Mouse (Mus musculus): ENCODE results near the gene Ppp4c. TPM values are rescaled to one million over a fixed set of nuclear protein-coding genes. Genes with fewer than 3 reads are reported as not detected.

Ppp4c gene
- polyA plus RNA-seq, 1 experiment from 2014 or later = 155 TPM

DNA sequence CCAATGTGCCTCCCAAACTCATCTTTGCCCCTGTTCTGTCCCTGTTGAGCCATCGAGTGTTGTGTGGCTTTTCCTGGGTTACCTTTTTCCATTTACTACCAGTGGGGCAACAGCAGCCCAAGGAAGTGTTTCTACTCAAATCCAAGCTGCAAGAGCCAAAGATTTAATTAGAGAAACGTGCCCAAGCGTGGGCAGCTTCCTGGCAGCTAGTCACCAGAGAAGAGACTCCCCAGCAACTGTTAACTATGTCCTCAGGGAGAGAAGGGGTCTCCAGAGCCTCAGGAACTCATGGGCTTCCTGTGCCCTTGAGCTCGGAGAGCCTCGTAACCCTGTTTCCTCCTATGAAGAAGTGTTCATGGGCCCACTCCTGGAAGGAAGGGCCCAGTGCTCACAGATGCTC, 51.3 kb downstream of the Ppp4c start:
- Histone ChIP-seq H3K4me2 (ENCODE audit: low read length) (no peak overlapping the region), H3K9ac (ENCODE audit: low read depth, low read length) (no peak overlapping the region), H3K27me3 (ENCODE audit: control insufficient read depth, insufficient read depth, low read depth, low read length) (no peaks in the 10 kb centered on the region), H3K36me3 (ENCODE audit: control insufficient read depth, insufficient read depth, low read length) (no peaks in the 10 kb centered on the region), H3K9me3 (replicated peaks; ENCODE audit: control insufficient read depth, low read length, poor library complexity, severe bottlenecking) (no peaks in the 10 kb centered on the region), H3K4me3 (ENCODE audit: low read depth, low read length) (no peak overlapping the region), H3K27ac (ENCODE audit: low read length) (no peak overlapping the region), H3K4me1 (ENCODE audit: control insufficient read depth, insufficient read depth, low read length) (no peaks in the 10 kb centered on the region)
- WGBS = 86% methylated on average over 5 of the region's 5 CpGs
- ATAC-seq = no peak

DNA sequence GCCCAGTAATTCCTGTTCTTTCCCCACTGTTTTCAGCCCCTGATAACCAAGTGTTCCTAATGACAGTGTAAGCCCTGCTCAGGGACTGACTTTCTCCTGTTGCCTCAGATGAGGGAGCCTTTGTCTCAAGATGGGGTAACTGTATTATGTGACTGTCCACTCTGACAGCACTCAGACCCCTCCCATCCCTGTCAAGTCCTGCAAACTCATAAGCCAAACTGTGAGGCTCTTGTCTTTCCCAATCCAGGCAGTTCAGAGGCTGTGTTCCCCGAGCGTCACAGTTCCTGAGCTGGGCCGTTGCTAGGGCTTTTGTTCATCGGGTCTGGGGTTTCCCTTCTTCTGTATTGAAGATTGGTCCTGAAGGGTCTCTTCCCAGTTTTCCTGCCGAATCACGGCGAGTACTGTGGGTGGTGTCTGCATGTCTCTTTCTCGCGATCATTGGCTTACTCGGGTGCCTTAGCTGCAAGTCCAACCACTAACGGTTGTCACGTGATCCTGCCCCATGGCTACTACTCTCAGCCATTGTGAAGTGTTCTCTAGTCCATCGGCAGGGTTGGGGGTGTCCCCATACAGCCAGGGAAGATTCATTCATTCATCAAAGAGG, 52.1 kb downstream of the Ppp4c start:
- no peaks in the 10 kb centered on the region for H3K36me3 ChIP-seq (ENCODE audit: control insufficient read depth, insufficient read depth, low read length)
- H3K4me2 ChIP-seq (ENCODE audit: low read length) = no peak overlapping the region
- H3K27me3 ChIP-seq (ENCODE audit: control insufficient read depth, insufficient read depth, low read depth, low read length) = no peaks in the 10 kb centered on the region
- H3K4me3 ChIP-seq (ENCODE audit: low read depth, low read length) = no peak overlapping the region
- H3K9ac ChIP-seq (ENCODE audit: low read depth, low read length) = no peak overlapping the region
- WGBS = 66% methylated on average over 13 of the region's 13 CpGs
- H3K27ac ChIP-seq (ENCODE audit: low read length) = no peak overlapping the region
- no peak for ATAC-seq
- H3K4me1 ChIP-seq (ENCODE audit: control insufficient read depth, insufficient read depth, low read length) = no peaks in the 10 kb centered on the region
- no peaks in the 10 kb centered on the region for H3K9me3 ChIP-seq (replicated peaks; ENCODE audit: control insufficient read depth, low read length, poor library complexity, severe bottlenecking)

DNA sequence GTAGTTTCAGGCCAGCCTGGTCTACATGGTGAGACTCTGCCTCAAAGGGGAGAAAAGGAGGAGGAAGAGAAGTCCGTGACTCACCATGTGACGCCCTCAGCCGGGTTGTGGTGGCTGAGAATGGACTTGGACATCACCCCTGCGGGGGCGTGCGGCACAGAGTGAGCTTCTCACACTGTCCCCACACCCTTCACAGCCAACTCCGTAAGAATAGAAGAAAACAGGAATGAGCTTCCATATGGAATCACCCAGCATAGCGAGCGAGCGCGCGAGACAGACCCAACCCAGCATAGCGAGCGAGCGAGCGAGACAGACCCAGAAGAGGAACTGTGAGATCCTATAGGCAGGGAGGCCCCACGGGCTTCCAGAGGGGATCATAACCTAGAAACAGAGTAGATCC, 52.7 kb downstream of the Ppp4c start:
- WGBS = 83% methylated on average over 17 of the region's 17 CpGs
- ATAC-seq = no peak
- no peak overlapping the region for H3K4me3 ChIP-seq (ENCODE audit: low read depth, low read length)
- no peaks in the 10 kb centered on the region for H3K27me3 ChIP-seq (ENCODE audit: control insufficient read depth, insufficient read depth, low read depth, low read length)
- H3K9ac ChIP-seq (ENCODE audit: low read depth, low read length) = no peak overlapping the region
- H3K27ac ChIP-seq (ENCODE audit: low read length) = no peak overlapping the region
- H3K4me1 ChIP-seq (ENCODE audit: control insufficient read depth, insufficient read depth, low read length) = no peaks in the 10 kb centered on the region
- no peaks in the 10 kb centered on the region for H3K9me3 ChIP-seq (replicated peaks; ENCODE audit: control insufficient read depth, low read length, poor library complexity, severe bottlenecking)
- no peak overlapping the region for H3K4me2 ChIP-seq (ENCODE audit: low read length)
- H3K36me3 ChIP-seq (ENCODE audit: control insufficient read depth, insufficient read depth, low read length) = no peaks in the 10 kb centered on the region

DNA sequence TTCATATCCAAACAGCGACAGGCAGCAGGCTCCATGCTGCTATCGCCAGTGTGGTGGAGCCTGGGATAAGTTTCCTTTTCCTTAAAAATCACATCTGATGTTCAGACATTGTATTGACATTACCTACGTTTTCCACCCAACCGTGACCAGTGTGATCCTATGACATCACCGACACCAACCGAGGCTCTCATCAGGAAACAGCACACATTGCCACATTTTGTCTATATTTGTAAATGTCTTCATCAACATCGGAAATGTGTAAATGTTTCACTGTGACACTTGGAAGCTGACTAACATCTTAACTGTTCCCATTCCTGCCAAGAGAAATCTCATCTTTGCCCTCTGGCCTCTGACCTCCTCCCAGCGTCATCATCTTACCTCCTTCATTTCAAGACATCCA, 56.2 kb downstream of the Ppp4c start:
- no peaks in the 10 kb centered on the region for H3K27me3 ChIP-seq (ENCODE audit: control insufficient read depth, insufficient read depth, low read depth, low read length)
- no peak overlapping the region for H3K27ac ChIP-seq (ENCODE audit: low read length)
- no peaks in the 10 kb centered on the region for H3K4me1 ChIP-seq (ENCODE audit: control insufficient read depth, insufficient read depth, low read length)
- H3K4me2 ChIP-seq (ENCODE audit: low read length) = no peak overlapping the region
- no peak overlapping the region for H3K4me3 ChIP-seq (ENCODE audit: low read depth, low read length)
- no peak for ATAC-seq
- no peaks in the 10 kb centered on the region for H3K36me3 ChIP-seq (ENCODE audit: control insufficient read depth, insufficient read depth, low read length)
- H3K9me3 ChIP-seq (replicated peaks; ENCODE audit: control insufficient read depth, low read length, poor library complexity, severe bottlenecking) = no peaks in the 10 kb centered on the region
- WGBS = 82% methylated on average over 8 of the region's 8 CpGs
- H3K9ac ChIP-seq (ENCODE audit: low read depth, low read length) = no peak overlapping the region

Other genes with a start within 250 kb of the Ppp4c start
- 177 and 184 TPM in 2 replicates for gene Eif3c, start 226.1 kb downstream of the Ppp4c start, polyA plus RNA-seq (2015; fragmentation: Nextera tagmentation; extraction: Ambion mirVana)
- 0.31 TPM in 2 replicates for gene Apobr, start 207.6 kb downstream of the Ppp4c start, polyA plus RNA-seq (2015; fragmentation: Nextera tagmentation; extraction: Ambion mirVana)
- 36.4 and 37.7 TPM in 2 replicates for gene Cln3, start 206.7 kb downstream of the Ppp4c start, polyA plus RNA-seq (2015; fragmentation: Nextera tagmentation; extraction: Ambion mirVana)
- not detected in 2 replicates for gene Il27, start 197.6 kb downstream of the Ppp4c start, polyA plus RNA-seq (2015; fragmentation: Nextera tagmentation; extraction: Ambion mirVana)
- 6.1 and 9.5 TPM in 2 replicates for gene Nupr1, start 161.6 kb downstream of the Ppp4c start, polyA plus RNA-seq (2015; fragmentation: Nextera tagmentation; extraction: Ambion mirVana)
- gene Sgf29, start 143.2 kb downstream of the Ppp4c start, polyA plus RNA-seq (2015; fragmentation: Nextera tagmentation; extraction: Ambion mirVana) = 50.1 and 56.9 TPM in 2 replicates
- 7.6 and 8.5 TPM in 2 replicates for gene Sult1a1, start 116.1 kb downstream of the Ppp4c start, polyA plus RNA-seq (2015; fragmentation: Nextera tagmentation; extraction: Ambion mirVana)
- 113 and 120 TPM in 2 replicates for gene Bola2, start 97.1 kb downstream of the Ppp4c start, polyA plus RNA-seq (2015; fragmentation: Nextera tagmentation; extraction: Ambion mirVana)
- 16.8 and 17.3 TPM in 2 replicates for gene Slx1b, start 96.7 kb downstream of the Ppp4c start, polyA plus RNA-seq (2015; fragmentation: Nextera tagmentation; extraction: Ambion mirVana)
- 114 and 122 TPM in 2 replicates for gene Coro1a, start 84.7 kb downstream of the Ppp4c start, polyA plus RNA-seq (2015; fragmentation: Nextera tagmentation; extraction: Ambion mirVana)
- 111 and 112 TPM in 2 replicates for gene Mapk3, start 32.9 kb downstream of the Ppp4c start, polyA plus RNA-seq (2015; fragmentation: Nextera tagmentation; extraction: Ambion mirVana)
- 0.95 and 1.5 TPM in 2 replicates for gene Gdpd3, start 26.2 kb downstream of the Ppp4c start, polyA plus RNA-seq (2015; fragmentation: Nextera tagmentation; extraction: Ambion mirVana)
- 162 and 191 TPM in 2 replicates for gene Ypel3, start 15.5 kb downstream of the Ppp4c start, polyA plus RNA-seq (2015; fragmentation: Nextera tagmentation; extraction: Ambion mirVana)
- gene Tbx6, start 11.0 kb downstream of the Ppp4c start, polyA plus RNA-seq (2015; fragmentation: Nextera tagmentation; extraction: Ambion mirVana) = 0.51 and 0.64 TPM in 2 replicates
- gene Fam57b, start 5.2 kb upstream of the Ppp4c start, polyA plus RNA-seq (2015; fragmentation: Nextera tagmentation; extraction: Ambion mirVana) = 55.0 and 61.1 TPM in 2 replicates
- not detected in 2 replicates for gene 4930451I11Rik, start 39.1 kb upstream of the Ppp4c start, polyA plus RNA-seq (2015; fragmentation: Nextera tagmentation; extraction: Ambion mirVana)
- 24.2 and 35.8 TPM in 2 replicates for gene Doc2a, start 54.9 kb upstream of the Ppp4c start, polyA plus RNA-seq (2015; fragmentation: Nextera tagmentation; extraction: Ambion mirVana)
- 19.8 and 20.0 TPM in 2 replicates for gene Hirip3, start 69.5 kb upstream of the Ppp4c start, polyA plus RNA-seq (2015; fragmentation: Nextera tagmentation; extraction: Ambion mirVana)
- 94.6 and 98.3 TPM in 2 replicates for gene Ino80e, start 69.9 kb upstream of the Ppp4c start, polyA plus RNA-seq (2015; fragmentation: Nextera tagmentation; extraction: Ambion mirVana)
- gene Taok2, start 92.2 kb upstream of the Ppp4c start, polyA plus RNA-seq (2015; fragmentation: Nextera tagmentation; extraction: Ambion mirVana) = 64.8 and 66.7 TPM in 2 replicates
- 33.2 and 34.0 TPM in 2 replicates for gene Tmem219, start 130.4 kb upstream of the Ppp4c start, polyA plus RNA-seq (2015; fragmentation: Nextera tagmentation; extraction: Ambion mirVana)
- 135 and 140 TPM in 2 replicates for gene Kctd13, start 136.4 kb upstream of the Ppp4c start, polyA plus RNA-seq (2015; fragmentation: Nextera tagmentation; extraction: Ambion mirVana)
- 10.4 TPM in 2 replicates for gene Asphd1, start 157.1 kb upstream of the Ppp4c start, polyA plus RNA-seq (2015; fragmentation: Nextera tagmentation; extraction: Ambion mirVana)
- gene Sez6l2, start 158.1 kb upstream of the Ppp4c start, polyA plus RNA-seq (2015; fragmentation: Nextera tagmentation; extraction: Ambion mirVana) = 44.6 and 50.2 TPM in 2 replicates
- gene Cdipt, start 183.4 kb upstream of the Ppp4c start, polyA plus RNA-seq (2015; fragmentation: Nextera tagmentation; extraction: Ambion mirVana) = 132 and 141 TPM in 2 replicates
- gene Cdiptos, start 183.6 kb upstream of the Ppp4c start, polyA plus RNA-seq (2015; fragmentation: Nextera tagmentation; extraction: Ambion mirVana) = 0.69 and 0.96 TPM in 2 replicates
- 2.9 and 3.2 TPM in 2 replicates for gene Mvp, start 222.1 kb upstream of the Ppp4c start, polyA plus RNA-seq (2015; fragmentation: Nextera tagmentation; extraction: Ambion mirVana)
- gene Pagr1b, start 224.0 kb upstream of the Ppp4c start, polyA plus RNA-seq (2015; fragmentation: Nextera tagmentation; extraction: Ambion mirVana) = 0.50 TPM in 1 of 2 replicates, not detected in the other
- gene Pagr1a, start 224.9 kb upstream of the Ppp4c start, polyA plus RNA-seq (2015; fragmentation: Nextera tagmentation; extraction: Ambion mirVana) = 33.8 and 62.5 TPM in 2 replicates
- gene Gm42742, start 228.6 kb upstream of the Ppp4c start, polyA plus RNA-seq (2015; fragmentation: Nextera tagmentation; extraction: Ambion mirVana) = 30.9 and 61.5 TPM in 2 replicates
- 40.9 and 63.3 TPM in 2 replicates for gene Prrt2, start 228.7 kb upstream of the Ppp4c start, polyA plus RNA-seq (2015; fragmentation: Nextera tagmentation; extraction: Ambion mirVana)
- gene Maz, start 234.5 kb upstream of the Ppp4c start, polyA plus RNA-seq (2015; fragmentation: Nextera tagmentation; extraction: Ambion mirVana) = 46.7 and 51.5 TPM in 2 replicates
- gene Kif22, start 250.0 kb upstream of the Ppp4c start, polyA plus RNA-seq (2015; fragmentation: Nextera tagmentation; extraction: Ambion mirVana) = 16.6 and 17.6 TPM in 2 replicates

Data from midbrain, embryonic 16.5 days (tissue).